Mouse (Mus musculus) myocyte (in vitro differentiated cells): Measurements from ENCODE around the gene Lrrc42. TPM values are rescaled to one million over a fixed set of nuclear protein-coding genes. Genes with fewer than 3 reads are reported as not detected.

ENCODE experiments used
- H3K27me3 ChIP-seq: one replicate; pipeline ENCODE4 v1.6.1; 2011; ENCODE audit not compliant: control insufficient read depth, insufficient read depth, insufficient read length
- H3K36me3 ChIP-seq: one replicate; pipeline ENCODE4 v1.6.1; 2011; ENCODE audit not compliant: control insufficient read depth, insufficient read depth
- H3K4me2 ChIP-seq: one replicate; pipeline ENCODE4 v1.6.1; 2011; ENCODE audit warnings: low read depth, control low read depth
- H3K4me3 ChIP-seq: one replicate; pipeline ENCODE4 v1.5.1; 2011; ENCODE audit warnings: mild to moderate bottlenecking, control low read depth, moderate library complexity
- H3K79me2 ChIP-seq: one replicate; pipeline ENCODE4 v1.6.1; 2011; ENCODE audit not compliant: control insufficient read depth, insufficient read depth
- H3ac ChIP-seq: one replicate; pipeline ENCODE4 v1.6.1; 2011; ENCODE audit not compliant: control insufficient read depth, insufficient read length
- CEBPB ChIP-seq: IDR thresholded peaks from 2 replicates; pipeline ENCODE4 v1.6.1; 2011; ENCODE audit warnings: mild to moderate bottlenecking, moderate library complexity; ENCODE audit not compliant: poor library complexity, insufficient read depth, severe bottlenecking
- E2F4 ChIP-seq: IDR thresholded peaks from one replicate; pipeline ENCODE4 v1.6.1; 2011; ENCODE audit warnings: mild to moderate bottlenecking, control low read depth, moderate library complexity; ENCODE audit not compliant: insufficient read depth
- MAX ChIP-seq: IDR thresholded peaks from one replicate; pipeline ENCODE4 v1.6.1; 2011; ENCODE audit warnings: low read depth, mild to moderate bottlenecking, control low read depth
- MYOD1 ChIP-seq, 3 experiments: IDR thresholded peaks; one replicate each; pipeline ENCODE4 v1.6.1; 2011; ENCODE audit warnings: control low read depth in 2 of 3, low read depth in 2 of 3, mild to moderate bottlenecking in 2 of 3, moderate library complexity in 1 of 3; ENCODE audit not compliant: insufficient read length in 2 of 3, control insufficient read depth in 1 of 3
- MYOG ChIP-seq, 3 experiments: IDR thresholded peaks; one replicate each; pipeline ENCODE4 v1.6.1; 2011; ENCODE audit warnings: control low read depth in 2 of 3, low read depth in 2 of 3, mild to moderate bottlenecking in 2 of 3; ENCODE audit not compliant: insufficient read length in 2 of 3, control insufficient read depth in 1 of 3, insufficient read depth in 1 of 3
- POLR2A ChIP-seq: IDR thresholded peaks from one replicate; pipeline ENCODE4 v1.6.1; 2011; ENCODE audit warnings: low read depth, mild to moderate bottlenecking, control low read depth, moderate library complexity; ENCODE audit not compliant: insufficient read length
- POLR2AphosphoS2 ChIP-seq: IDR thresholded peaks from one replicate; pipeline ENCODE4 v1.6.1; 2011; ENCODE audit warnings: low read depth, control low read depth; ENCODE audit not compliant: insufficient read length
- REST ChIP-seq: IDR thresholded peaks from one replicate; pipeline ENCODE4 v1.6.1; 2011; ENCODE audit warnings: mild to moderate bottlenecking, control low read depth, moderate library complexity; ENCODE audit not compliant: insufficient read depth, insufficient read length
- SRF ChIP-seq: IDR thresholded peaks from one replicate; pipeline ENCODE4 v1.6.1; 2011; ENCODE audit warnings: low read depth; ENCODE audit not compliant: control insufficient read depth, insufficient read length
- TCF12 ChIP-seq: IDR thresholded peaks from one replicate; pipeline ENCODE4 v1.6.1; 2011; ENCODE audit warnings: mild to moderate bottlenecking, control low read depth; ENCODE audit not compliant: poor library complexity, insufficient read depth, severe bottlenecking
- TCF3 ChIP-seq: IDR thresholded peaks from one replicate; pipeline ENCODE4 v1.6.1; 2011; ENCODE audit warnings: low read depth, control low read depth; ENCODE audit not compliant: insufficient read length
- USF1 ChIP-seq: IDR thresholded peaks from one replicate; pipeline ENCODE4 v1.6.1; 2011; ENCODE audit warnings: low read depth, mild to moderate bottlenecking, control low read depth, moderate library complexity
- polyA plus RNA-seq: library from polyadenylated mRNA; unstranded; fragments of >200 nt; fragmentation: generic; extraction: Trizol; gene quantifications from one replicate; pipeline ENCODE4 v1.2.1, GENCODE M21; 2012; ENCODE audit warnings: missing spikeins

Lrrc42 gene
- 31.2 TPM for polyA plus RNA-seq

- TF ChIP-seq POLR2AphosphoS2, result peak; percentile 85
- no peak for TF ChIP-seq MYOD1 (IDR thresholded peaks at IDR 0.05; ENCODE audit: control insufficient read depth in 1 of 3, insufficient read length in 2 of 3, low read depth in 2 of 3)
- no peak for TF ChIP-seq E2F4
- TF ChIP-seq MYOG (IDR thresholded peaks at IDR 0.05; ENCODE audit: control insufficient read depth in 1 of 3, insufficient read depth in 1 of 3, insufficient read length in 2 of 3, low read depth in 2 of 3), result peak in 1 of 3 experiments; percentile 14
- TF ChIP-seq USF1, result no peak
- peak; percentile 87 for TF ChIP-seq POLR2A
- H3K79me2 ChIP-seq, result peaks cover 27% of the 10 kb centered on the region
- H3ac ChIP-seq, result peak within 1 kb of the TSS; percentile 47
- no peaks in the 10 kb centered on the region for H3K36me3 ChIP-seq
- peak within 1 kb of the TSS; percentile 90 for H3K4me2 ChIP-seq
- H3K4me3 ChIP-seq, result peak within 1 kb of the TSS; percentile 74
- H3K27me3 ChIP-seq, result no peaks in the 10 kb centered on the region
These were observed at the start of gene Lrrc42, which contains the start of gene Hspb11 for GRCm38 (mm10) chr4:107253125-107254091. Gene Lrrc42, minus strand, starts transcription at chr4:107253532. Gene Hspb11, plus strand, starts transcription at chr4:107253593.

DNA sequence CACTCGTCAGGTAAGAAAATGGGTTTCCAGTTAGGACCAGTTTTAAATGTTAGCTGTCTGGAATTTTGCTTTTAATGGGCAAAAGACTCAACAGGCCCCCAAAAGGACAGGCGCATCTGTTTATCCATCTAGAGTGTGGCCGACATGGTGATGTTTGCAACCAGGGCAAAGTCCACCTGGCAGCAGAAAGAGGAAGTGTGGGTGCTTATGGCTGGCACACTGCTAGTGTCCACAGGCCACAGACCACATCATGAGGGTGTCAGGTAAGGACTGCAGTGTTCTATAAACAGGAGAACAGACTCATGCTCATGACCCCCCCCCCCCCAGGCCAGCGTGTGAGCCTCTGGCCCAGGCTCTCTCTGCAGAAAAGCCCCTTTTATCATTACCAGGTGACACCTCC is 49.5 kb upstream of the Lrrc42 start:
- Histone ChIP-seq H3K79me2 (no peaks in the 10 kb centered on the region), H3K27me3 (peaks cover 35% of the 10 kb centered on the region), H3K4me2 (no peak overlapping the region), H3K4me3 (no peak overlapping the region), H3K36me3 (no peaks in the 10 kb centered on the region), H3ac (no peak overlapping the region)
- no peak for TF ChIP-seq MYOG (IDR thresholded peaks at IDR 0.05; ENCODE audit: control insufficient read depth in 1 of 3, insufficient read depth in 1 of 3, insufficient read length in 2 of 3, low read depth in 2 of 3)
- no peak for TF ChIP-seq POLR2A

DNA sequence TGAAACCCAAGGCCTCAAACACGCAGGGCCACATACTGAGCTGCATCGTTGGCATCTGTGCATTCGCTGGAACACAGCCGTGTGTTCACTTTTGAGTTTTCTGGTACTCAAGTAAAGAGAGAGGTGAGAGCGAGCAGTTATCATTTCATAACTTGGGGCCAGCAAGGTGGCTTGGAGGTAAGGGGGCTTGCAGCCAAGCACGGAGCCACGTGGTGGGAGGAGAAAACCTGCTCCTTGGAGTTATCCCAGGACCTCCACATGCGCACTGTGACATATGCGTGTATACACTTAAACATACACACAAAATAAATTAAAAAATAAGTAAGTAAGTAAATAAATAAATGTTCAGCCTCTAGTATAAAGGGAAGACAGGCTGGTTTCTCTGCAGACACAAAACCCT is 48.9 kb upstream of the Lrrc42 start:
- H3K4me2 ChIP-seq, result no peak overlapping the region
- peaks cover 37% of the 10 kb centered on the region for H3K27me3 ChIP-seq
- no peak overlapping the region for H3K4me3 ChIP-seq
- H3K79me2 ChIP-seq, result no peaks in the 10 kb centered on the region
- no peak overlapping the region for H3ac ChIP-seq
- TF ChIP-seq USF1 (no peak), TCF3 (no peak), E2F4 (no peak), POLR2A (no peak), MAX (no peak), MYOG (IDR thresholded peaks at IDR 0.05; ENCODE audit: control insufficient read depth in 1 of 3, insufficient read depth in 1 of 3, insufficient read length in 2 of 3, low read depth in 2 of 3) (no peak), CEBPB (no peak), POLR2AphosphoS2 (no peak), REST (no peak), MYOD1 (IDR thresholded peaks at IDR 0.05; ENCODE audit: control insufficient read depth in 1 of 3, insufficient read length in 2 of 3, low read depth in 2 of 3) (no peak), TCF12 (no peak), SRF (no peak)
- H3K36me3 ChIP-seq, result no peaks in the 10 kb centered on the region

DNA sequence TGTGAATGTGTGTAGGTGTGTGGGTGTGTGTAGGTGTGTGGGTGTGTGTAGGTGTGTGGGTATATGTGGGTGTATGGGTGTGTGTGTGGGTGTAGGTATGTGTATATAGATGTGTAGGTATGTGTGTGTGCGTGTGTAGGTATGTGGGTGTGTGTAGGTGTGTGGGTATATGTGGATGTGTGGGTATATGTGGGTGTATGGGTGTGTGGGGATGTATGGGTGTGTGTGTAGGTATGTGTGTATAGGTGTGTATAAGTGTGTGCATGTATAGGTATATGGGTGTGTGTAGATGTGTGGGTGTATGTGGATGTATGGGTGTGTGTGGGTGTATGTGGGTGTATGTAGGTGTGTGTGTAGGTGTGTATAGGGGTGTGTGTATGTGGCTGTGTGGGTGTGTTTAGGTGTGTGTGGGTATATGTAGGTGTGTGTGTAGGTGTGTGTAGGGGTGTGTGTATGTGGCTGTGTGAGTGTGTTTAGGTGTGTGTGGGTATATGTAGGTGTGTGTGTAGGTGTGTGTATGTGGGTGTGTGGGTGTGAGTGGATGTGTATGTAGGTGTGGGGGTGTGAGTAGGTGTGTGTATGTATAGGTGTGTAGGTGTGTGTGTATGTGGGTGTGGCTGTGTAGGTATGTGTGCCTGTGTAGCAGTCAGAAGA is 47.7 kb upstream of the Lrrc42 start:
- no peak overlapping the region for H3K4me3 ChIP-seq
- no peaks in the 10 kb centered on the region for H3K36me3 ChIP-seq
- no peaks in the 10 kb centered on the region for H3K79me2 ChIP-seq
- TF ChIP-seq TCF3 (no peak), E2F4 (no peak), POLR2AphosphoS2 (no peak), TCF12 (no peak), SRF (no peak), POLR2A (no peak), REST (no peak), MYOD1 (IDR thresholded peaks at IDR 0.05; ENCODE audit: control insufficient read depth in 1 of 3, insufficient read length in 2 of 3, low read depth in 2 of 3) (no peak), MYOG (IDR thresholded peaks at IDR 0.05; ENCODE audit: control insufficient read depth in 1 of 3, insufficient read depth in 1 of 3, insufficient read length in 2 of 3, low read depth in 2 of 3) (no peak), MAX (no peak), CEBPB (no peak)
- peaks cover 37% of the 10 kb centered on the region for H3K27me3 ChIP-seq
- H3ac ChIP-seq, result no peak overlapping the region
- peak overlapping the region; percentile 16 for H3K4me2 ChIP-seq

- no peaks in the 10 kb centered on the region for H3K36me3 ChIP-seq
- peak overlapping the region; percentile 16 for H3K4me2 ChIP-seq
- TF ChIP-seq MAX (no peak), E2F4 (no peak), POLR2AphosphoS2 (no peak), MYOD1 (IDR thresholded peaks at IDR 0.05; ENCODE audit: control insufficient read depth in 1 of 3, insufficient read length in 2 of 3, low read depth in 2 of 3) (no peak), TCF12 (no peak), USF1 (no peak), SRF (no peak), CEBPB (no peak), TCF3 (no peak)
- H3K79me2 ChIP-seq, result no peaks in the 10 kb centered on the region
- H3K4me3 ChIP-seq, result no peak overlapping the region
- peaks cover 30% of the 10 kb centered on the region for H3K27me3 ChIP-seq
- no peak overlapping the region for H3ac ChIP-seq
These were observed 47.0 kb upstream of the Lrrc42 start for GRCm38 (mm10) chr4:107300371-107300770.
